Mouse (Mus musculus) neural tube, embryonic 12.5 days (tissue): ENCODE measurements at regions not wholly inside any gene's neighbourhood (a gene's known extent, or its start where the extent isn't known, plus 50 kb on each side); places are given as distances from the start of the nearest gene placed in this dataset.

Experiments used
- ATAC-seq: fragments of 200-750 bp; cut with Nextera tagmentation; 2 replicates; pipeline ENCODE4 v1.8.0; 2017; ENCODE audit warnings: low read depth, mild to moderate bottlenecking, moderate TSS enrichment, moderate library complexity; ENCODE audit not compliant: low FRiP score
- H3K27ac ChIP-seq: fragments of 300-500 bp; sonication (generic); 2 replicates; pipeline ENCODE4 v1.5.1; 2016
- H3K27me3 ChIP-seq: fragments of 300-500 bp; sonication (generic); replicated peaks from 2 replicates; pipeline ENCODE4 v1.6.1; 2016; ENCODE audit warnings: mild to moderate bottlenecking
- H3K36me3 ChIP-seq: fragments of 300-500 bp; sonication (generic); 2 replicates; pipeline ENCODE4 v1.6.1; 2016; ENCODE audit warnings: mild to moderate bottlenecking
- H3K4me1 ChIP-seq: fragments of 300-500 bp; sonication (generic); 2 replicates; pipeline ENCODE4 v1.6.1; 2016
- H3K4me2 ChIP-seq: fragments of 300-500 bp; sonication (generic); replicated peaks from 2 replicates; pipeline ENCODE4 v1.6.1; 2016; ENCODE audit warnings: mild to moderate bottlenecking
- H3K4me3 ChIP-seq: fragments of 300-500 bp; sonication (generic); 2 replicates; pipeline ENCODE4 v1.5.1; 2016
- H3K9ac ChIP-seq: fragments of 300-500 bp; sonication (generic); 2 replicates; pipeline ENCODE4 v1.6.1; 2016; ENCODE audit warnings: mild to moderate bottlenecking
- H3K9me3 ChIP-seq: fragments of 300-500 bp; sonication (generic); 2 replicates; pipeline ENCODE4 v1.6.1; 2016; ENCODE audit warnings: mild to moderate bottlenecking
- WGBS: fragments of 180-500 bp; shearing (Covaris S2); methylation state at CpG from one replicate; pipeline ENCODE4 v1.1.7; 2016; 5-methylcytosine and 5-hydroxymethylcytosine counted together

DNA sequence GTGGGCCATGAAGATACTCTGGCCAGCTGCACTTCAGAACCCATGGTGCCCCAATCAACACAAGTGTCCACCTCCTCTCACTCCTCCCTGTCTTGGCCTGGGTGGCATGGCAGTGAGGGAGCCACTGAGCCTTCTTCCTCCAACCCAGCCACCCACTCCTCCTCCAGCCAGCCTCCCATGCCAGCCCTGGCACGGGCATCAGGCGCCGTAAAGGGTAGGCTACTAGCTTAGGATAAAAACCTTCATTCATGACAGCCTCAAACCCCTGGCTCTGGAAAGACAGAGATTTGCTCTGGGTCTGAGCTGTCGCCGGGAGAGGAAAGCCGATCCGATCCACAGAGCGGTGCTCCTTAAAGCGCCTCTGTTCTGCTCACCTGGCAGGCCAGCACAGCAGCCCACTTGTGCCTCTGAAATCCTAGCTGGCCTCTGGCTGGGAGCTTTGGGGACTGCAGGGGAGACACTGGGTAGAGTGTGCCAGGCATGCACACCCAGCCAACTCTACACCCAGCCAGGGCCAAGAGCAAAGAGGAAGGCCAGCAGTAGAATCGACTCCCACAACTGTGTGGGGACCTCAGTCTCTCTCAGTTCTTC lies 268.2 kb upstream of the Zmiz1 start:
- Histone ChIP-seq H3K9me3 (no peaks in the 10 kb centered on the region), H3K4me3 (no peak overlapping the region), H3K27ac (no peak overlapping the region), H3K27me3 (no peaks in the 10 kb centered on the region), H3K36me3 (no peaks in the 10 kb centered on the region), H3K9ac (no peak overlapping the region), H3K4me1 (peaks cover 11% of the 10 kb centered on the region), H3K4me2 (no peak overlapping the region)
- ATAC-seq, result no peak
- 93% methylated on average over 10 of the region's 10 CpGs for WGBS

DNA sequence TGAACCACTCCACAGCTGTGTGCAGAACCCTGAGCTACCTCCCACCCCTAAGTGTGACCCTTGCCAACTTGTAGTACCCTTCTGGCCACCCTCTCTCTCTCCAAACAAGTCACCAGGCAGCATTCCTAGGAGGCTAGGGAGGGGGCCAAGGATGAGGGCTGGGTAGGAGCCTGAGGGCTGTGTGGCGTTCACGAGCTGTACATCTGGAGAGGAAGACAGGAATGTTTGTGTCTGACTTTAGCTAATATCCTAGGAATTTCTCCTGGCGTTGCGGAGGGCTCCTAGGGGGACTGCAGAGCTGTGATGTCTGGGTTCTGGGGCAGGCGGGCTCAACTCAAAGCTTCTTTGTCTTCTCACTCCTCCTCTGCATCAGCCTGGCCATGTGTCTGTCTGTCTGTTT lies 262.2 kb upstream of the Zmiz1 start:
- Histone ChIP-seq H3K4me2 (no peak overlapping the region), H3K36me3 (no peaks in the 10 kb centered on the region), H3K4me3 (no peak overlapping the region), H3K9me3 (no peaks in the 10 kb centered on the region), H3K27ac (no peak overlapping the region), H3K4me1 (peaks cover 4% of the 10 kb centered on the region), H3K27me3 (no peaks in the 10 kb centered on the region), H3K9ac (no peak overlapping the region)
- WGBS, result 63% methylated on average over 5 of the region's 5 CpGs
- ATAC-seq, result no peak

DNA sequence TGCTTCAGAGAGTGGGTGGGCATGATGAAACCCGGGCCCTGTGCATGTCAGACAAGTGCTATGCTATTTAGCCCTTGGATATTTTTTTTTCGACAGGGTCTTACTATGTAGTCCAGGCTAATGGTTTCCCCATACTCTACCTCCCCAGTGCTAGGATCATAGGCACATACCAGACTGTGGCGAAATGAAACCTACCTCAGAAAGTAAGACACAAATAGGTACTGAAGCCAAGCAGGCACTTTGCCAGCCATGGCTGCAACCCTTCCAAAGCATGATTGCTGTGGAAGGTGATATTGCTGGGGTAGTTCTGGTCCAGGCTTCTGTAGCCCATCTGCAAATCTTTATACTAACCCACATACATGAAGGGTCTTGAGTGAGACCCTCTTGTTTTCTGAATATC lies 259.1 kb upstream of the Zmiz1 start:
- Histone ChIP-seq H3K9me3 (no peaks in the 10 kb centered on the region), H3K4me2 (no peak overlapping the region), H3K36me3 (no peaks in the 10 kb centered on the region), H3K4me3 (no peak overlapping the region), H3K9ac (no peak overlapping the region), H3K4me1 (peaks cover 4% of the 10 kb centered on the region), H3K27ac (no peak overlapping the region), H3K27me3 (no peaks in the 10 kb centered on the region)
- no peak for ATAC-seq
- 88% methylated on average over 3 of the region's 3 CpGs for WGBS

DNA sequence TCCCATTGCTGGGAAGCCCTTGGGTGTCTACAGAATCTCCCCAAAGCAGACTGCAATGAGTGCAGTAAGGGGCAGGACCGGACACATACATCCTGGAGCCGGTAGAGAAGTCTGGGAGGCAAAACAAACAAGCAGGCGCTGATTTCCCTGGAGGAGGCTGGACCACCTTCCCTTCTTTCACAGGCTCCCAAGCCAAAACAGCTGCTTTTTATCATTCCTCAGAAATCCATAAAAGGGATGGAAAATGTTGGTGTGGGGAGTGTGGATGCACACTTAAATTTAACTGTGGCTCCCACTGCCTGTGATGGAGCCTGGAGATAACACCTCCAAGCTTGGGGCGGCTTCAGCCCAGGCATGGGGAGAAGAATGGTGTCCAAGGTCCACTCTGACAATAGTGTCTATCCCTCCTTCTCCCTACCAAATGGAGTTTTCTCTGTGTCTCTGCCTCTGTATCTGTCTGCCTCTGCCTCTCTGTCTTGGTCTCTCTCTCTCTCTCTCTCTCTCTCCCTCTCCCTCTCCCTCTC lies 258.3 kb upstream of the Zmiz1 start:
- Histone ChIP-seq H3K9me3 (no peaks in the 10 kb centered on the region), H3K4me3 (no peak overlapping the region), H3K9ac (no peak overlapping the region), H3K27ac (no peak overlapping the region), H3K27me3 (no peaks in the 10 kb centered on the region), H3K36me3 (no peaks in the 10 kb centered on the region), H3K4me2 (no peak overlapping the region), H3K4me1 (no peaks in the 10 kb centered on the region)
- no peak for ATAC-seq
- 76% methylated on average over 4 of the region's 4 CpGs for whole genome bisulfite sequencing

DNA sequence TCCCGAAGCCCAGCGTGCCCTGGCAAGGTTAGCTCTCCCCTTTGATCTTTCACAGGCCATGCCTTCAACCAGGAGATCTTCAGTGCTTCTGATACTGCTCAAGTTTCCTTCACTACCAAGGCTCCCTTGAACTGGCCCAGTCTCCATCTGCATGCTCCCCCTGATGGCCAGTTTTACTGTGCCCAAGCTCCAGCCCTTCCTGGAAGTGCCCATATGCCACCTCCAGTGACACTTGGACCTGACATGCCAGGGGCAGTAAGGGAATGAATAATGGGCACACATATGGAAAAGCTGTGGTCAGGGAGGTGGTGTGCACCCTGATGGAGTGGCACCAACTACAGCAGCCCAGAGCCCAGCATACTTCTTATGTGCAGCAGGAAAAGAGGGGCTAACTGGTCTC lies 256.7 kb upstream of the Zmiz1 start:
- no peak for ATAC-seq
- no peaks in the 10 kb centered on the region for H3K36me3 ChIP-seq
- 93% methylated on average over 2 of the region's 2 CpGs for WGBS

DNA sequence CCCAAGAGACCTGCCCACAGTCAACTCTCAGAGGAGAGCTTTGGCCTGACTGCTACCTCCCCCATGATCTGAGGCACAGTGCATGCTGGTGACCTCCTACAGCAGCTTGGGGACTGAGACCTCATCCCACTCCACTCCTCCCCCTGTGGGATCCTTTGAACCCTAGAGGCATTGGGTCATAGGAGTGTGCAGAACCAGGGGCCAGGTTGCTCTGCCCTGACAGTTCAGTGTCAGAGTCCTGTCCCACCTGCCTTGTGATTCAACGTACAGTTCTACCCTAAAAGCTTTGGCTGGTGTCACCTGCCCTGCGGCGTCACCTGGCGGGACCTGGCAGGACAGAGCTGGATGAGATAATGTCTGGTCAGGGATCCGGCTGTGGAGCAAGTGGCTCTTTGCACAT lies 254.9 kb upstream of the Zmiz1 start:
- H3K9ac ChIP-seq, result no peak overlapping the region
- no peak overlapping the region for H3K4me3 ChIP-seq
- H3K27ac ChIP-seq, result no peak overlapping the region
- H3K36me3 ChIP-seq, result no peaks in the 10 kb centered on the region
- no peaks in the 10 kb centered on the region for H3K9me3 ChIP-seq
- no peak for ATAC-seq
- no peaks in the 10 kb centered on the region for H3K27me3 ChIP-seq
- H3K4me1 ChIP-seq, result no peaks in the 10 kb centered on the region
- no peak overlapping the region for H3K4me2 ChIP-seq
- 90% methylated on average over 5 of the region's 5 CpGs for WGBS

More for the DNA sequence above, 256.7 kb upstream of the Zmiz1 start:
- Histone ChIP-seq H3K9me3 (no peaks in the 10 kb centered on the region), H3K4me3 (no peak overlapping the region), H3K4me2 (no peak overlapping the region), H3K27me3 (no peaks in the 10 kb centered on the region), H3K4me1 (no peaks in the 10 kb centered on the region), H3K9ac (no peak overlapping the region), H3K27ac (no peak overlapping the region)

DNA sequence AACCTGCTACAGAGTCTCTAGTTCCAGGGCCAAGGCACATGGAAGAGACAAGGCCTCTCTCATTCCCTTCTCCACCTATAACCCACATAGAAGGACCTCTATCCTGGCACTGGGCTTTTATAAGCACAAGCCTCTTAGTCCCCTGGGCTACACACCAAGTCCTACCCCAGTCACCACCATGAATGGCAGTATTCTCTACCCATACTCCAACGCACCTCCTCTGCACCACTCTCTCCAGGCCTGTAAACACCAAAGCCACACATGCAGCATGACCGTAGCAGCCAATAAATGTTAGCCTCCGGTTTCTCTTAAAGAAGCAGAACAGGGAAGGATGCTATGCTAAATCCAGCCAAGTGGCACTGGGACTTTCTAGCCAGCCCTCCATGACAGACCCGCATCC lies 252.1 kb upstream of the Zmiz1 start:
- Histone ChIP-seq H3K4me3 (no peak overlapping the region), H3K9ac (no peak overlapping the region), H3K4me1 (no peaks in the 10 kb centered on the region), H3K9me3 (no peaks in the 10 kb centered on the region), H3K27me3 (no peaks in the 10 kb centered on the region), H3K27ac (no peak overlapping the region), H3K4me2 (no peak overlapping the region), H3K36me3 (no peaks in the 10 kb centered on the region)
- ATAC-seq, result no peak
- 74% methylated on average over 4 of the region's 4 CpGs for WGBS

DNA sequence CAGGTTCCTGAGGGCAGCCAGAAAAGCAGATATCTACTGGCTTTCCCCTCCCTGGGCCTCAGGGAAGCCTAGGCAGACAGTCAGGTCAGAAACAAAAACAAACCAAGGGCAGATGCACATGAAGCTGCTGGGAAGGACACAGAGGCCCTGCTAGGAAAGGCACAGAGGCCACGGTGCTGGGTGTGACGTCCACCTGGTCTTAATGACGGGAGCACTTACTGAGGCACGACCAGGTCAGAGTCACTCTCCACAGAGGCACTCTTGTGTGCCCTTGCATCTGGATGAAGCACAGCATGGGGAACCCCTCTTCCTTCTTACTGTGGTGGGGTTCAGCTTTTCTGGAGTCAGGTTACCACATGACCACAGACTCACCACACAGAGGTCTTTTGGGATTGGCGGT lies 251.6 kb upstream of the Zmiz1 start:
- H3K4me3 ChIP-seq, result no peak overlapping the region
- no peak for ATAC-seq
- no peaks in the 10 kb centered on the region for H3K36me3 ChIP-seq
- WGBS, result 79% methylated on average over 5 of the region's 5 CpGs
- no peak overlapping the region for H3K4me2 ChIP-seq
- no peaks in the 10 kb centered on the region for H3K27me3 ChIP-seq
- H3K4me1 ChIP-seq, result no peaks in the 10 kb centered on the region
- no peak overlapping the region for H3K27ac ChIP-seq
- H3K9me3 ChIP-seq, result no peaks in the 10 kb centered on the region
- no peak overlapping the region for H3K9ac ChIP-seq

DNA sequence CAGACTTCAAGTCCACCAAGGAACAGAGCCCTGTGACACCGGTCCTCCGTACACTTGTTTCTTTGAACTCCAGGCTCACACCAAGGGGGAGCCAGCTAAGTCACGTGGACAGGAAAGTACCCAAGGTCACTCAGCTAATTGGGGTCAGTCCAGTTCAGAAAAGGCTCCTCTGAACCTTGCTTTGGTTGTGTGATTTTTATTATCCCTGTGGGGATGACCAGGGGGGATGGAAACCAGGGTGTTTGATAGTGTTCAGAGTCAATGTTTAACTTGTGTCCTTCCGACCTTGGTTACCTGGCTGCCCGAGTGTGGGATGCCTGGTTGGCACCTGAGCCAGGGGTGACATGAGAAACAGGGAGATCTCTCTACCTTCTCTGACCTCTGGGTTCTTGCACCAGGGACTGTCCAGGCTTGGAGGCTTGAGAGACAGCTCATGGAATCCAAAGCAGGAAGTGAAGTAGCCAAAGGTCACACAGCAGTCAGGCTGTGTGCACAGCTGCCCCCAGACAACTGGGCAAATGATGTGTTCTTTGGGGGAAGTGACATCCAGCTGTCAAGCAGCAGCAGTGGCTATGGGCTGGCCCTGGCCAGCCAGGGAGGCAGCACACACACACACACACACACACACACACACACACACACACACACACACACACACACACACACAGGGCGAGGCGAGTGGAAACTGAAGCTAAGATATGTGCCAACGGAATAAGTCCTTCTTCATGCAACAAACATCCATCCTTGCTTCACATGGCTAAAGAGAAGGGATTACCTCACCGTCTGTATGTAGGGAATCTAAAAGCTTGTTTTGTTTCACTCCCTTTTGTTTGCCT lies 250.5 kb upstream of the Zmiz1 start:
- ATAC-seq, result no peak
- Histone ChIP-seq H3K9me3 (no peaks in the 10 kb centered on the region), H3K4me2 (no peak overlapping the region), H3K4me3 (no peak overlapping the region), H3K9ac (no peak overlapping the region), H3K27me3 (no peaks in the 10 kb centered on the region), H3K36me3 (no peaks in the 10 kb centered on the region), H3K4me1 (no peaks in the 10 kb centered on the region), H3K27ac (no peak overlapping the region)
- WGBS, result 55% methylated on average over 9 of the region's 9 CpGs

DNA sequence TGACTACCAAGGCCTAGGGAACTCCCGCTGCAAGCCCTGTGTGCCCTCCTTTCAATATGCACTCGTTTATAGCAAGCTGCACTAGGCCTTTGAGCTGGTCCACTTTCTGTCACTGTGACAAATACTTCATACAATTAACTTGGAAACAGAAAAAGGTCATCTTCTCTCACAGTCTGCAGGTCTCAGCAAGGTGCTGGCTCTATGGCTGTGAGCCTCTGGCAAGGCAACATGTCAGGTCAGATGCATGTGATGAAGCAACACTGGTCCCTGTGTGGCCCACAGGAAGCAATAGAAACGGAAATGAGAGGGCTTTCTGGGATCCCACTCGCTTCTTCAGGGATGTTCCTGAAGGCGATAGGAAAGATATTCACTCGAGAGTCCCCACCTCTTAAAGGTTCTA lies 245.9 kb upstream of the Zmiz1 start:
- ATAC-seq, result no peak
- no peaks in the 10 kb centered on the region for H3K27me3 ChIP-seq
- H3K4me3 ChIP-seq, result no peak overlapping the region
- no peaks in the 10 kb centered on the region for H3K9me3 ChIP-seq
- H3K9ac ChIP-seq, result no peak overlapping the region
- H3K36me3 ChIP-seq, result no peaks in the 10 kb centered on the region
- WGBS, result 68% methylated on average over 6 of the region's 6 CpGs
- no peak overlapping the region for H3K27ac ChIP-seq
- H3K4me1 ChIP-seq, result no peaks in the 10 kb centered on the region
- H3K4me2 ChIP-seq, result no peak overlapping the region

DNA sequence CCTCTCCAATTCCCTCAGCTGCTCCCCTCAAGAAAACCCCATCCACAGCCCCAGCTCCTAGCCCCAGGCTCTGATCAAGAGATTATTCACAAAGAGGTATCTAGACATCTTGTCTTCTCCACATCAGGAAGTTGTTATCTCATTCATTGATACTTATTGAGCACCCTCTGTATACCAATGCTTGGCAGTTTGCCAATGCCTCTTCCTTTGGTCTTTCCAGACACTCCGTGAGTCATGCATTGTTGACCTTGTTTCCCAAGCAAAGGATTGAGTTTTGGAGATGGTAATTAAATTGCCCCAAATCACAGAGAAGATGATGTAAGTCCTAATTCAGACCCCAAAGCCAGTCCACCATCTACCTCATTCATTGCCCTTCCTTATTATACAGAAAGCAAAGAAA lies 235.9 kb upstream of the Zmiz1 start:
- WGBS, result 53% methylated on average over 1 of the region's 1 CpGs
- Histone ChIP-seq H3K27me3 (no peaks in the 10 kb centered on the region), H3K4me3 (no peak overlapping the region), H3K9ac (no peak overlapping the region), H3K36me3 (no peaks in the 10 kb centered on the region), H3K4me2 (no peak overlapping the region), H3K4me1 (peaks cover 31% of the 10 kb centered on the region), H3K9me3 (no peaks in the 10 kb centered on the region), H3K27ac (no peak overlapping the region)
- no peak for ATAC-seq

DNA sequence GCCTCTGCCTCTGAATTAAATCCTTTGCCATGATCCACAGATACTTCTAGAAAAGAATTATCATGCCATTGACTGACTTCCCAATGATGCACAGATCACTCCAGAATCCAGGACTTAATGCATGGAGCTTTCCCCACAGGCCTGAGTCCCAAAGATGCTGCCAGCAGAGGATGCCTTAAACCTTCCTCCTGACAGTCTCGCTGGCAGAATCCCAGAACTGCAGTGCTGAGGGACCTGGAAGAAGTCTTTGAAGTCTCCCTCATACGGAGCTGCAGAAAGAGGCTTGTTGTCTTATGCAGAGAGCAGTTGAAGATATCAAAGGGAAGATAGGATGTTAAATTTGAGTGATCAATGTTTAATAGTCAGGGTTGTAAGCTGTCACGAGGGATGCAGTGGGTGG lies 233.8 kb upstream of the Zmiz1 start:
- Histone ChIP-seq H3K9ac (no peak overlapping the region), H3K4me2 (no peak overlapping the region), H3K27me3 (no peaks in the 10 kb centered on the region), H3K36me3 (no peaks in the 10 kb centered on the region), H3K4me3 (no peak overlapping the region), H3K27ac (no peak overlapping the region), H3K9me3 (no peaks in the 10 kb centered on the region), H3K4me1 (peaks cover 41% of the 10 kb centered on the region)
- ATAC-seq, result no peak
- WGBS, result 47% methylated on average over 3 of the region's 3 CpGs
